In the genomic region with DNA sequence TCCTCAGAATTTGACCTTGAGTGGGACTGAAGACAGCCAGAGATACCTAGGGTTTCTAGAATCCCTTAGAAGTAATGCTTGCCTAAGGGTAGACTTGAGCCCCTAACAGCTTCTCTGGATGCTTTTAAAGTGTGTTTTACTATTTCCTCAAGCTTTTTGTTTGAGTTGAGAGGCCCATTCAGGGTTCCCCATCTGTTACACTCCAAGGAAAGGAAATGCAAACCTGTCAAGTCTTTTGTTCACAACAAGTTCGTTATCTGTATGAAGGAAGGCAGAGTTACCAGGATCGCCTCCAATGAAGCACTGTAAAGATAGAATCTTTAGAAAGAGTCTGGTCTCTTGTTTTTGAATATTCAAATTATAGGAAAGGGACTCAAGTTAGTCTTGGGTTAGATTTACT, we compare ENCODE assay signal across 22 mouse cellular contexts. TPM values are rescaled to one million over a fixed set of nuclear protein-coding genes. Genes with fewer than 3 reads are reported as not detected.
DNase-seq lines count a peak whose midpoint lies in the region; ATAC-seq and TF ChIP-seq lines count a peak whose summit lies in the region.
"Had no signal": no experiment of that assay in that cellular context is flagged by ENCODE, and none has a peak within 500 bp of the region (broad histone marks: within the 10 kb centered on the region; RNA-seq: fewer than 3 reads in every experiment).

No protein-coding gene starts in this region.

- H3K4me2 ChIP-seq in forebrain, embryonic 14.5 days (ENCODE audit: low read length): no peak overlapping the region
- no peak overlapping the region for H3K4me2 ChIP-seq in forebrain, embryonic 11.5 days (ENCODE audit: low read depth, low read length, severe bottlenecking)
- H3K4me2 ChIP-seq in intestine, embryonic 15.5 days (replicated peaks): no peak overlapping the region
- H3K4me2 ChIP-seq in intestine, postnatal 0 days (replicated peaks; ENCODE audit: low read depth): no peak overlapping the region
- H3K4me2 ChIP-seq in CH12.LX (ENCODE audit: insufficient read depth, low read depth, poor library complexity, severe bottlenecking): peak overlapping the region; percentile 84
- H3K4me2 ChIP-seq: embryonic facial prominence, embryonic 15.5 days; limb, embryonic 15.5 days; midbrain, embryonic 11.5 days had no signal

- TF ChIP-seq EP300 in CH12.LX (IDR thresholded peaks at IDR 0.05; ENCODE audit: low read length): no peak

- H3K27ac ChIP-seq in forebrain, embryonic 14.5 days (ENCODE audit: low read depth, low read length): no peak overlapping the region
- H3K27ac ChIP-seq in forebrain, embryonic 11.5 days (ENCODE audit: low read depth, low read length): no peak overlapping the region
- peak overlapping the region; percentile 22; the same call in 1 of the 2 replicates for H3K27ac ChIP-seq in intestine, embryonic 15.5 days
- H3K27ac ChIP-seq in intestine, postnatal 0 days (ENCODE audit: low read depth, low read length): no peak overlapping the region
- H3K27ac ChIP-seq in CH12.LX (ENCODE audit: insufficient read depth, low read depth) (no peak overlapping the region), ES-E14 (ENCODE audit: insufficient read depth, low read depth, low read length, poor library complexity, severe bottlenecking) (peak overlapping the region; percentile 68; the same call in 1 of the 2 replicates)
- H3K27ac ChIP-seq: embryonic facial prominence, embryonic 15.5 days; gastrocnemius, adult 2 months; kidney, postnatal 0 days; limb, embryonic 15.5 days had no signal

- TF ChIP-seq POLR2A in CH12.LX (IDR thresholded peaks at IDR 0.05; ENCODE audit: low read depth, low read length): no peak

- no peak overlapping the region for H3K4me3 ChIP-seq in forebrain, embryonic 14.5 days (ENCODE audit: low read depth, low read length)
- H3K4me3 ChIP-seq in forebrain, embryonic 11.5 days (ENCODE audit: low read depth, low read length): no peak overlapping the region
- no peak overlapping the region for H3K4me3 ChIP-seq in intestine, embryonic 15.5 days (replicated peaks)
- H3K4me3 ChIP-seq in intestine, postnatal 0 days (ENCODE audit: low read depth, low read length): no peak overlapping the region
- H3K4me3 ChIP-seq in CH12.LX (replicated peaks in 1 of 3; ENCODE audit: low read depth in 2 of 3, low read length in 2 of 3, poor library complexity in 1 of 3): no peak overlapping the region
- no peak overlapping the region for H3K4me3 ChIP-seq in ES-E14 (ENCODE audit: insufficient read depth in 1 of 2, low read depth in 1 of 2, low read length in 2 of 2, poor library complexity in 1 of 2, severe bottlenecking in 1 of 2)
- H3K4me3 ChIP-seq: embryonic facial prominence, embryonic 15.5 days; gastrocnemius, adult 2 months; limb, embryonic 15.5 days had no signal

- TF ChIP-seq RAD21 in CH12.LX (IDR thresholded peaks at IDR 0.05; ENCODE audit: low read depth, low read length): no peak

- dilution Hi-C loops in CH12.LX (cut with MboI; ENCODE audit: extremely low pct_ligation_motif_present, extremely low pct_unique_long_range_greater_than_20kb, low sequenced_read_pairs): no loop called here

- in situ Hi-C loops in CH12.LX (cut with MboI; ENCODE audit: low pct_ligation_motif_present, low pct_unique_long_range_greater_than_20kb, low sequenced_read_pairs): no loop called here
- in situ Hi-C loops in ES-E14 (cut with MboI; ENCODE audit: low sequenced_read_pairs in 2 of 2, unreplicated experiment in 2 of 2): no loop called here

- H3K9ac ChIP-seq in forebrain, embryonic 14.5 days (ENCODE audit: low read length): no peak overlapping the region
- H3K9ac ChIP-seq in forebrain, embryonic 11.5 days (ENCODE audit: low read length): no peak overlapping the region
- no peak overlapping the region for H3K9ac ChIP-seq in intestine, embryonic 15.5 days
- no peak overlapping the region for H3K9ac ChIP-seq in intestine, postnatal 0 days (ENCODE audit: low read depth, low read length)
- H3K9ac ChIP-seq in CH12.LX (ENCODE audit: insufficient read depth, low read depth): peak overlapping the region; percentile 60
- no peak overlapping the region for H3K9ac ChIP-seq in ES-E14 (ENCODE audit: insufficient read depth, low read depth, low read length, poor library complexity, severe bottlenecking)
- H3K9ac ChIP-seq: embryonic facial prominence, embryonic 15.5 days; limb, embryonic 15.5 days had no signal

- no peaks in the 10 kb centered on the region for H3K36me3 ChIP-seq in forebrain, embryonic 14.5 days (ENCODE audit: control insufficient read depth, insufficient read depth, low read length)
- no peaks in the 10 kb centered on the region for H3K36me3 ChIP-seq in forebrain, embryonic 11.5 days (ENCODE audit: control insufficient read depth, insufficient read depth, low read length)
- H3K36me3 ChIP-seq in intestine, embryonic 15.5 days: no peaks in the 10 kb centered on the region
- H3K36me3 ChIP-seq in intestine, postnatal 0 days (ENCODE audit: control insufficient read depth, insufficient read depth): no peaks in the 10 kb centered on the region
- H3K36me3 ChIP-seq in CH12.LX (replicated peaks in 1 of 2; ENCODE audit: control insufficient read depth in 1 of 2, insufficient read depth in 1 of 2, low read length in 1 of 2) (peaks cover 0 to 38% of the 10 kb centered on the region in 2 experiments), ES-E14 (ENCODE audit: control insufficient read depth, insufficient read depth, low read length, poor library complexity, severe bottlenecking) (no peaks in the 10 kb centered on the region)
- H3K36me3 ChIP-seq: embryonic facial prominence, embryonic 15.5 days; limb, embryonic 15.5 days had no signal

- peaks cover 49% of the 10 kb centered on the region for H3K79me2 ChIP-seq in CH12.LX (replicated peaks; ENCODE audit: control insufficient read depth, extremely low read depth, insufficient read depth, poor library complexity, severe bottlenecking)

- peak; percentile 32; the same call in 1 of the 2 replicates for ATAC-seq in forebrain, embryonic 14.5 days
- ATAC-seq in forebrain, embryonic 11.5 days (replicated peaks; ENCODE audit: low FRiP score): no peak
- ATAC-seq in intestine, embryonic 15.5 days: no peak
- ATAC-seq in intestine, postnatal 0 days: no peak
- ATAC-seq in megakaryocyte-erythroid progenitor cell, adult 5-6 weeks (replicated peaks; ENCODE audit: low FRiP score, low TSS enrichment, poor library complexity, severe bottlenecking): no peak
- ATAC-seq: hindbrain, embryonic 16.5 days; lung, postnatal 0 days had no signal

- H3K4me1 ChIP-seq in forebrain, embryonic 14.5 days (ENCODE audit: control insufficient read depth, insufficient read depth, low read length): peaks cover 2% of the 10 kb centered on the region; the same call in 1 of the 2 replicates
- H3K4me1 ChIP-seq in forebrain, embryonic 11.5 days (replicated peaks; ENCODE audit: control insufficient read depth, insufficient read depth, low read length): no peaks in the 10 kb centered on the region; the same call in 1 of the 2 replicates
- peaks cover 4% of the 10 kb centered on the region; the same call in 1 of the 2 replicates for H3K4me1 ChIP-seq in intestine, embryonic 15.5 days (replicated peaks)
- peaks cover 1% of the 10 kb centered on the region; the same call in 1 of the 2 replicates for H3K4me1 ChIP-seq in intestine, postnatal 0 days (replicated peaks; ENCODE audit: control insufficient read depth, insufficient read depth, low read length)
- peaks cover 13 to 82% of the 10 kb centered on the region in 2 experiments; a peak in 3 of 4 replicates for H3K4me1 ChIP-seq in CH12.LX (ENCODE audit: control insufficient read depth in 1 of 2, insufficient read depth in 2 of 2)
- H3K4me1 ChIP-seq in ES-E14 (ENCODE audit: control insufficient read depth in 2 of 2, insufficient read depth in 2 of 2, low read length in 2 of 2, poor library complexity in 1 of 2): peaks cover 5 to 13% of the 10 kb centered on the region in 2 experiments; a peak in 2 of 4 replicates
- H3K4me1 ChIP-seq: limb, embryonic 15.5 days had no signal

- 15% methylated on average over 2 of the region's 2 CpGs for WGBS in forebrain, embryonic 14.5 days
- WGBS in forebrain, embryonic 11.5 days: 15% methylated on average over 2 of the region's 2 CpGs
- WGBS in intestine, embryonic 15.5 days: 20% methylated on average over 2 of the region's 2 CpGs
- 34% methylated on average over 2 of the region's 2 CpGs for WGBS in intestine, postnatal 0 days

- TF ChIP-seq CTCF in intestine, postnatal 0 days (IDR thresholded peaks at IDR 0.05; ENCODE audit: low read depth): no peak
- no peak for TF ChIP-seq CTCF in CH12.LX (conservative IDR thresholded peaks at IDR 0.05 in 1 of 2, IDR thresholded peaks at IDR 0.05 in 1 of 2; ENCODE audit: low read depth in 2 of 2, low read length in 2 of 2)

- H3K27me3 ChIP-seq in forebrain, embryonic 14.5 days (replicated peaks; ENCODE audit: control insufficient read depth, insufficient read depth, low read length): no peaks in the 10 kb centered on the region
- no peaks in the 10 kb centered on the region for H3K27me3 ChIP-seq in forebrain, embryonic 11.5 days (ENCODE audit: control insufficient read depth, insufficient read depth, low read length)
- H3K27me3 ChIP-seq in intestine, embryonic 15.5 days (replicated peaks): no peaks in the 10 kb centered on the region
- H3K27me3 ChIP-seq in intestine, postnatal 0 days (replicated peaks; ENCODE audit: control insufficient read depth, insufficient read depth, low read length): no peaks in the 10 kb centered on the region
- H3K27me3 ChIP-seq in CH12.LX (replicated peaks): no peaks in the 10 kb centered on the region
- H3K27me3 ChIP-seq: embryonic facial prominence, embryonic 15.5 days; limb, embryonic 15.5 days had no signal

- H3K9me3 ChIP-seq in forebrain, embryonic 14.5 days (replicated peaks; ENCODE audit: control insufficient read depth, low read length): no peaks in the 10 kb centered on the region
- no peaks in the 10 kb centered on the region for H3K9me3 ChIP-seq in forebrain, embryonic 11.5 days (ENCODE audit: control insufficient read depth, low read length)
- H3K9me3 ChIP-seq in intestine, embryonic 15.5 days: no peaks in the 10 kb centered on the region
- no peaks in the 10 kb centered on the region for H3K9me3 ChIP-seq in intestine, postnatal 0 days (ENCODE audit: control insufficient read depth)
- H3K9me3 ChIP-seq in CH12.LX (replicated peaks; ENCODE audit: low read length): no peaks in the 10 kb centered on the region
- no peaks in the 10 kb centered on the region for H3K9me3 ChIP-seq in ES-E14 (ENCODE audit: control insufficient read depth, insufficient read depth, low read depth, low read length)
- H3K9me3 ChIP-seq: embryonic facial prominence, embryonic 15.5 days; limb, embryonic 15.5 days had no signal

- peak; percentile 43 for DNase-seq in forebrain, embryonic 14.5 days (ENCODE audit: low spot score)
- DNase-seq in forebrain, embryonic 11.5 days (ENCODE audit: low spot score): no peak
- no peak for DNase-seq in CH12.LX (ENCODE audit: extremely low read depth)
- peak; percentile 27 for DNase-seq in ES-E14 (ENCODE audit: low read depth, low spot score)
- DNase-seq in MN1 (ENCODE audit: low spot score): no peak
- DNase-seq: adrenal gland, adult 2 months; cerebellum, adult 11-12 months; cerebellum, postnatal 10 days; gastrocnemius, adult 2 months; heart, postnatal 4 days; kidney, adult 2 months; left cerebral cortex, postnatal 4 days; thymus, postnatal 4 days had no signal

RNA-seq across cellular contexts. Expression of a gene that starts 46.8 kb away (rescaled TPM):
- polyA plus RNA-seq in forebrain, embryonic 14.5 days (2014; fragmentation: Nextera tagmentation; extraction: Ambion mirVana): 5.2 and 8.5 TPM in 2 replicates
- 7.8 and 8.1 TPM in 2 replicates for polyA plus RNA-seq in forebrain, embryonic 11.5 days (2014; fragmentation: Nextera tagmentation; extraction: Ambion mirVana)
- polyA plus RNA-seq in intestine, embryonic 15.5 days (2015; fragmentation: Nextera tagmentation; extraction: Ambion mirVana): 8.4 and 9.0 TPM in 2 replicates
- 6.4 and 6.9 TPM in 2 replicates for polyA plus RNA-seq in intestine, postnatal 0 days (2015; fragmentation: Nextera tagmentation; extraction: Ambion mirVana)
- total RNA-seq in CH12.LX (2012; rRNA removed): 73.1 and 78.2 TPM in 2 replicates
- 42.8 and 48.2 TPM in 2 replicates for total RNA-seq in CH12.LX (2014; rRNA removed)
- 53.4 and 54.5 TPM in 2 replicates for polyA plus RNA-seq in CH12.LX (2012; ENCODE audit: insufficient read length, low read depth)
- total RNA-seq in ES-E14 (2012; rRNA removed): 52.8 and 87.9 TPM in 2 replicates
- total RNA-seq in megakaryocyte-erythroid progenitor cell, adult 5-6 weeks (2014; fragmentation: Nextera tagmentation): 24.8 and 25.7 TPM in 2 replicates
- 57.6 and 66.5 TPM in 2 replicates for total RNA-seq in megakaryocyte-erythroid progenitor cell, adult 5-6 weeks (2017)

Comparison
In these comparisons a context has a peak if more than half of its experiments do, and no peak if none do; other contexts are left out.
1. DNase-seq: peak in forebrain, embryonic 14.5 days (single experiment) and ES-E14 (single experiment); none in forebrain, embryonic 11.5 days (single experiment), CH12.LX (single experiment) and MN1 (single experiment).
2. H3K27ac ChIP-seq: peak in intestine, embryonic 15.5 days (single experiment) and ES-E14 (single experiment); none in forebrain, embryonic 14.5 days (single experiment), forebrain, embryonic 11.5 days (single experiment), intestine, postnatal 0 days (single experiment) and CH12.LX (single experiment).